Mouse (Mus musculus): ENCODE measurements around the gene Ndufs2. TPM values are rescaled to one million over a fixed set of nuclear protein-coding genes. Genes with fewer than 3 reads are reported as not detected.

Gene Ndufs2
- polyA plus RNA-seq (2012; rRNA removed) = 116 and 119 TPM in 2 replicates

GRCm38 (mm10) chr1:171250680-171251593 is at the start of gene Ndufs2:
Gene Ndufs2, minus strand, starts transcription at chr1:171251388.

GRCm38 (mm10) chr1:171294298-171295062 is 43.3 kb upstream of the Ndufs2 start, which contains the start of gene Ufc1:
Gene Ufc1, minus strand, starts transcription at chr1:171295024.

GRCm38 (mm10) chr1:171287136-171288081 is 36.2 kb upstream of the Ndufs2 start, which contains the start of gene Usp21:
Gene Usp21, minus strand, starts transcription at chr1:171287991.

GRCm38 (mm10) chr1:171280916-171281527 is 29.8 kb upstream of the Ndufs2 start, which contains the start of gene Ppox:
Gene Ppox, minus strand, starts transcription at chr1:171281186.

GRCm38 (mm10) chr1:171269848-171270572 is 18.8 kb upstream of the Ndufs2 start, which contains the start of gene B4galt3:
Gene B4galt3, plus strand, starts transcription at chr1:171270328.

GRCm38 (mm10) chr1:171249913-171250600 is 1.1 kb downstream of the Ndufs2 start, which contains the start of gene Adamts4:
Gene Adamts4, plus strand, starts transcription at chr1:171250421.

GRCm38 (mm10) chr1:171234126-171234525 is 17.1 kb downstream of the Ndufs2 start, which contains the start of gene Fcer1g:
Gene Fcer1g, minus strand, starts transcription at chr1:171234365.

GRCm38 (mm10) chr1:171224857-171225256 is 26.3 kb downstream of the Ndufs2 start, which contains the start of gene Apoa2:
Gene Apoa2, plus strand, starts transcription at chr1:171225054.

GRCm38 (mm10) chr1:171222238-171223155 is 28.7 kb downstream of the Ndufs2 start, which contains the start of gene Tomm40l:
Gene Tomm40l, minus strand, starts transcription at chr1:171222514.

GRCm38 (mm10) chr1:171213801-171214496 is 37.2 kb downstream of the Ndufs2 start, which contains the start of gene Nr1i3:
Gene Nr1i3, plus strand, starts transcription at chr1:171213970.

GRCm38 (mm10) chr1:171195887-171196397 is 55.2 kb downstream of the Ndufs2 start, which contains the start of gene Pcp4l1:
Gene Pcp4l1, minus strand, starts transcription at chr1:171196268.

Other genes starting within 250 kb of the Ndufs2 start
- 1.6 and 2.6 TPM in 2 replicates for gene Fcgr4, start 232.5 kb downstream of the Ndufs2 start, polyA plus RNA-seq (2012; rRNA removed)
- gene Fcgr3, start 186.5 kb downstream of the Ndufs2 start, polyA plus RNA-seq (2012; rRNA removed) = 6.7 and 12.5 TPM in 2 replicates
- gene Cfap126, start 137.5 kb downstream of the Ndufs2 start, polyA plus RNA-seq (2012; rRNA removed) = 22.2 and 34.8 TPM in 2 replicates
- 122 and 172 TPM in 2 replicates for gene Sdhc, start 100.8 kb downstream of the Ndufs2 start, polyA plus RNA-seq (2012; rRNA removed)
- gene Mpz, start 100.7 kb downstream of the Ndufs2 start, polyA plus RNA-seq (2012; rRNA removed) = 0.94 and 1.6 TPM in 2 replicates
- 46.5 and 111 TPM in 2 replicates for gene Pcp4l1, start 55.1 kb downstream of the Ndufs2 start, polyA plus RNA-seq (2012; rRNA removed)
- 0.12 and 0.35 TPM in 2 replicates for gene Nr1i3, start 37.4 kb downstream of the Ndufs2 start, polyA plus RNA-seq (2012; rRNA removed)
- gene Tomm40l, start 28.9 kb downstream of the Ndufs2 start, polyA plus RNA-seq (2012; rRNA removed) = 29.2 and 35.2 TPM in 2 replicates
- 3.0 and 21.2 TPM in 2 replicates for gene Apoa2, start 26.3 kb downstream of the Ndufs2 start, polyA plus RNA-seq (2012; rRNA removed)
- gene Fcer1g, start 17.0 kb downstream of the Ndufs2 start, polyA plus RNA-seq (2012; rRNA removed) = 66.5 and 67.8 TPM in 2 replicates
- 24.2 and 26.9 TPM in 2 replicates for gene Adamts4, start 967 bp downstream of the Ndufs2 start, polyA plus RNA-seq (2012; rRNA removed)
- gene B4galt3, start 18.9 kb upstream of the Ndufs2 start, polyA plus RNA-seq (2012; rRNA removed) = 90.9 and 109 TPM in 2 replicates
- gene Ppox, start 29.8 kb upstream of the Ndufs2 start, polyA plus RNA-seq (2012; rRNA removed) = 65.2 and 73.2 TPM in 2 replicates
- gene Usp21, start 36.6 kb upstream of the Ndufs2 start, polyA plus RNA-seq (2012; rRNA removed) = 70.8 and 77.9 TPM in 2 replicates
- 12.1 and 13.5 TPM in 2 replicates for gene Ufc1, start 43.6 kb upstream of the Ndufs2 start, polyA plus RNA-seq (2012; rRNA removed)
- 41.8 and 54.8 TPM in 2 replicates for gene Dedd, start 77.8 kb upstream of the Ndufs2 start, polyA plus RNA-seq (2012; rRNA removed)
- gene Nit1, start 94.3 kb upstream of the Ndufs2 start, polyA plus RNA-seq (2012; rRNA removed) = 46.4 and 55.9 TPM in 2 replicates
- 7.0 and 13.1 TPM in 2 replicates for gene Pfdn2, start 94.3 kb upstream of the Ndufs2 start, polyA plus RNA-seq (2012; rRNA removed)
- 4.5 and 5.9 TPM in 2 replicates for gene Klhdc9, start 109.4 kb upstream of the Ndufs2 start, polyA plus RNA-seq (2012; rRNA removed)
- 4.7 and 5.7 TPM in 2 replicates for gene Nectin4, start 118.7 kb upstream of the Ndufs2 start, polyA plus RNA-seq (2012; rRNA removed)
- 2.8 TPM in 2 replicates for gene Arhgap30, start 137.6 kb upstream of the Ndufs2 start, polyA plus RNA-seq (2012; rRNA removed)
- gene Usf1, start 159.9 kb upstream of the Ndufs2 start, polyA plus RNA-seq (2012; rRNA removed) = 142 and 162 TPM in 2 replicates
- gene Tstd1, start 167.5 kb upstream of the Ndufs2 start, polyA plus RNA-seq (2012; rRNA removed) = 0.76 and 1.2 TPM in 2 replicates
- 63.7 and 67.6 TPM in 2 replicates for gene F11r, start 186.1 kb upstream of the Ndufs2 start, polyA plus RNA-seq (2012; rRNA removed)

Measured in ovary, adult 2 months (tissue).